Mouse (Mus musculus): ENCODE measurements around the gene Sar1b.

Sar1b gene

GRCm38 (mm10) chr11:51831962-51832909 lies 68.7 kb downstream of the Sar1b start:
- peak; percentile 91 to 96 for DNase-seq

GRCm38 (mm10) chr11:51832992-51833391 lies 69.5 kb downstream of the Sar1b start:
- DNase-seq, result peak; percentile 40 to 57

- no peak for DNase-seq
Observed at GRCm38 (mm10) chr11:51833393-51834066, 70.0 kb downstream of the Sar1b start.

GRCm38 (mm10) chr11:51834067-51834411 lies 70.6 kb downstream of the Sar1b start:
- no peak for DNase-seq

GRCm38 (mm10) chr11:51835598-51835997 lies 72.1 kb downstream of the Sar1b start:
- no peak for DNase-seq

GRCm38 (mm10) chr11:51836506-51836905 lies 73.0 kb downstream of the Sar1b start:
- DNase-seq, result no peak

- no peak for DNase-seq
Observed at GRCm38 (mm10) chr11:51837164-51838153, 74.0 kb downstream of the Sar1b start.

- no peak for DNase-seq
Observed at GRCm38 (mm10) chr11:51839106-51839505, 75.6 kb downstream of the Sar1b start.

GRCm38 (mm10) chr11:51839973-51840372 lies 76.5 kb downstream of the Sar1b start:
- DNase-seq, result no peak

- no peak for DNase-seq
Observed at GRCm38 (mm10) chr11:51840657-51841056, 77.2 kb downstream of the Sar1b start.

- DNase-seq, result no peak
Observed at GRCm38 (mm10) chr11:51841149-51841548, 77.7 kb downstream of the Sar1b start.
